Mouse (Mus musculus): Measurements from ENCODE around the gene Kdm6b. TPM values are rescaled to one million over a fixed set of nuclear protein-coding genes. Genes with fewer than 3 reads are reported as not detected.

Kdm6b gene
- total RNA-seq (2021) = 10 to 100 TPM; 23.9 to 27.7 TPM
- long read RNA-seq, experiment 1, partial matches to known transcripts = 4 of 9 reads
- long read RNA-seq, experiment 1, other reads (novel, unspliced or antisense) = 5 of 9 reads
- long read RNA-seq, experiment 2, partial matches to known transcripts = 4 of 8 reads
- long read RNA-seq, experiment 2, other reads (novel, unspliced or antisense) = 3 of 8 reads

- DNase-seq = no peak
Measured at GRCm38 (mm10) chr11:69413221-69414181, at the start of gene Kdm6b. Gene Kdm6b, minus strand, starts transcription at chr11:69413675.

DNA sequence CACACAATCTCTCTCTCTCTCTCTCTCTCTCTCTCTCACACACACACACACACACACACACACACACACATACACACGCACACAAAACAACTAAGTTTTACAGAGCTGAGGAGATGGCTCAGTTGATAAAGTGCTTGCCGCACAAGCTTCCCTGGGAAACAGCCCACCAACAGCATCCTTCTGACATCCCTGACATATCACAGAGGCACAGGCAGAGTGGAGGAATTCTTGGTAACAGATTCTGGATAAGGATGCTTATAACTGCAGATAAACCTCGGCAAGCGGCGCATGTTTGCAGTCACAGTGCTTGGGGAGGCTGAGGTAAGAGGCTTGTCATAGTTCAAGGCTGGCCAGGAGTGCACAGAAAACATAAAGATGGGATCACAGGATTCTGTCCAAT lies 48.1 kb upstream of the Kdm6b start:
- no peak for DNase-seq

- DNase-seq = no peak
Measured at GRCm38 (mm10) chr11:69459883-69460282, 46.4 kb upstream of the Kdm6b start.

DNA sequence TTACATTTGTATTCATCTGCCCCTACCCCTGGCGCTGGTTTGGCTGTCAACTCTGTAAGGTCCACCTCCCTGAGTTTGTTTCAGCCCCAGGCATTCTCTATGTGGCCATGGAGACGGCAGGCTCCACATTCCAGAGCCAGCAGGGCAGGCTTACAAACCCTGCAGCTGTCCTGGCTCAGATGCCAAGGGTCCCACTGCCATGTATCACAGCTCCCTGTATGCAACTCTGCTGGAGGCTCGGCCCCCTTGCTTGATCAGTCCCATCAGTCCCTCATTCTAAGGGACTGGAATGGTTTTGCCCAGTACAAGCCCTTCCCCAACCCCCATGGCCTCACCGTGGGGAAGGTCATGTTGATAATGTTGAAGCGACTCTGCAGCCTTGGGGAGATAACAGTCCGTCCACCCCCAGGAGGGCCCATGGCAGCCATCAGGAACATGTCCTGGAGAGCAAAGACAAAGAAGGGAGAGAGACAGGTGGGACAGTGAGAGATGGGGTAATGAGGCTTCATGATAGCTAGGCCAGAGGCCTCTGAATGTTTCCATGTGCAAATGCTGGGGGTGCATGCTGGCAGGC lies 43.6 kb upstream of the Kdm6b start:
- DNase-seq = peak; percentile 40

- DNase-seq = peak; percentile 63
Measured at GRCm38 (mm10) chr11:69452114-69452867, 38.8 kb upstream of the Kdm6b start.

DNA sequence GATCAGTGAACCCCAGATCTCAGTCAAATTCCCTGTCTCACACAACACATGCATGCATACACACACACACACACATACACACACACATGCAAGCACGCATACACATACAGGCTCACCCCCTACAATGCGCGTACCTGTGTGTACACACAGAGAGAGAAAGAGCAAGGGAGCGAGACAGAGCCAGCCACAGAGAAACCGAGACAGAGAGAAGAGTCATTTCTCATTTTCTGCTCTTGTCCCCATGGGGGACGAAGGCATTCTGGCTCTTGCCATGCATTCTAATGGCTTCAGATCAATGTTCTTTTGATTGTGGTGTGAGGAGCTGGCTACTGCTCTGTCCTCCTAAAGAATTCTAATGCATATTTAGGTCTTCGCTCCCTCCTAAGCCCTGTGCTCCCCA lies 33.8 kb upstream of the Kdm6b start:
- no peak for DNase-seq

DNA sequence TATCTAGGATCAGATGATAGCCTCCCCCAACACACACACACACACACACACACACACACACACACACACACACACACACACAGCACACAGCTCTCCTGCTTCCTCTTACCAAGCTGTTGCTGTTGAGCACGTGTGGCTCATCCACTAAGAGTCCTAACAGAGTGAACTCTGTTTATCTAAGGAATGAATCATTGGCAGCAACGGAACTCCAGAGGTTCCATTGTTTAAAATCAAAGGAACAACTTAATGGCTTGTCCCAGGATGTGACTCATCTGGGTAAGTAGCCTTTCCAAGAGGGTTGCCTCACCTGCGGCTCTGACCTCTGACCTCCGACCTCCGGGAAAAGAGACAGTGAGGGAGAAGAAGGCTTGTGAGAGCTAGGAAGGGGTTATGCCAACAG lies 29.9 kb upstream of the Kdm6b start:
- DNase-seq = no peak

- no peak for DNase-seq
Measured at GRCm38 (mm10) chr11:69437291-69437690, 23.8 kb upstream of the Kdm6b start.

DNA sequence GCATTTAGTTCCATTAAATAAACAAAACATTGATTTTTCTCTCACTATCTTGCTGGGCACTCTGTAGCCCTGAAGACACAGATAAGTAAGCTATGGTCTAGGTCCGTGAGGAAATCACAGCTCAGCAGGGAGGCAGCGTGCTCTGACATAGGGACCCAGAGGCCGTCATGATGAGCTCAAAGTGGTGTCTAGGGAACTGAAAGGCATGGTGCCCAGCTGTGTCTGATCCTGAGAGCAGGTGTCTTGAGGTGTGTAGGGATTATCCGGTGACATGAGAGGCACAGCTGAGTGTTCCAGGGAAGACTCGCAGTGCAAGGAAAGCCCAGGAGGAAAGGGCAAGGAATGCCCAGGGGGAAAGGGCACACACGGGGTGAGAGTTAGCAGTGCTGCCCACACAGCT lies 19.7 kb upstream of the Kdm6b start:
- DNase-seq = no peak

DNA sequence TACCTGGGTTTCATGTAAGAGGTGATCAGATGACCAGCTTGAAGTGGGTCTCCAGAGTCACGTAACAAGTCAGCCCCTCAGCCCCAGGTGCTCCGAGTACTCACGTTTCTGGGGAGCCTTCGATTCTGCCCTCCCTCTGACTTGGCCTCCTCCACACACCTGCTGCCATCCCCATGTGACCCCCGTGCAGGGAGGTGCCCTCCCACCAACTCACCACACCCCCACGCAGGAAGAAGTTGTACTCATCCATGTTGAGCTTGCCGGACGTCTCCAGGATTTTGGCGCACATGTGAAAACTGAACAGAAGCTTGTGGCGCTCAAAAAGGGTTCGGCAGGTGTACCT lies 19.1 kb upstream of the Kdm6b start:
- DNase-seq = no peak

DNA sequence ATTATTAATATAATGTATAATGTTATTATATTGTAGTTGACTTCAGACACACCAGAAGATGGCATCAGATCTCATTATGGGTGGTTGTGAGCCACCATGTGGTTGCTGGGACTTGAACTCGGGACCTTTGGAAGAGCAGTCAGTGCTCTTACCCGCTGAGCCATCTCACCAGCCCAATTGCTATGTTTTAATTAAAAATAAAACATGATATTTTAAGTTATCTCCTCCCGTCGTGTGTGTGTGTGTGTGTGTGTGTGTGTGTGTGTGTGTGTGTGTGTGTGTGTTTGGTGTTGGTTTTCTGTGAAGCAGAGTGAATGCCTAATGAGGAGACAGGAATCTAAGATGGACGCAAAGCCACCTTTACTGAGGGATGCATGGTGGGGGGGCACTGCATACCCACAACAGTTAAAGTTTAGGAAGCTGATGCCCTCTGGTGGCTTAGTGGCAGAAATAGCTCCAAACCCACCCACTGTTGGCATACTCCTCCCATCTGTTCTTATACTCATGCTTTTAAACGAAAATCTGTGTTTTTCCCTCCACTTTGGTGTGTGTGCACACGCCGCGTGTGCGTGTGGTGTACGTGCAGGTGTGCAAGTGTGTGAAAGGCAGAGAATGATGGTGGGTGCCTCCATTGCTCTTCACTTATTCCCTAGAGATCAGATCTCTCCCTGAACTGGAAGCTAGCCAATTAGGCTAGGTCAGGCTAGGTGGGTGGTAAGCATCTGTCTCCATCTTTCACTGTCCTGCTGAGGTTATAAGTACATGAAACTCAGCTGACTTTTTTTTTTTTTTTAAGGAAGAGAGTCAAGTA lies 18.6 kb upstream of the Kdm6b start:
- DNase-seq = peak; percentile 60

- no peak for DNase-seq
Measured at GRCm38 (mm10) chr11:69430631-69431030, 17.2 kb upstream of the Kdm6b start.

- DNase-seq = peak; percentile 41
Measured at GRCm38 (mm10) chr11:69429313-69429712, 15.8 kb upstream of the Kdm6b start.

- DNase-seq = peak; percentile 41
Measured at GRCm38 (mm10) chr11:69428751-69429150, 15.3 kb upstream of the Kdm6b start.

GRCm38 (mm10) chr11:69426246-69426645 lies 12.8 kb upstream of the Kdm6b start:
- DNase-seq = no peak

GRCm38 (mm10) chr11:69423885-69424284 lies 10.4 kb upstream of the Kdm6b start:
- DNase-seq = no peak

DNA sequence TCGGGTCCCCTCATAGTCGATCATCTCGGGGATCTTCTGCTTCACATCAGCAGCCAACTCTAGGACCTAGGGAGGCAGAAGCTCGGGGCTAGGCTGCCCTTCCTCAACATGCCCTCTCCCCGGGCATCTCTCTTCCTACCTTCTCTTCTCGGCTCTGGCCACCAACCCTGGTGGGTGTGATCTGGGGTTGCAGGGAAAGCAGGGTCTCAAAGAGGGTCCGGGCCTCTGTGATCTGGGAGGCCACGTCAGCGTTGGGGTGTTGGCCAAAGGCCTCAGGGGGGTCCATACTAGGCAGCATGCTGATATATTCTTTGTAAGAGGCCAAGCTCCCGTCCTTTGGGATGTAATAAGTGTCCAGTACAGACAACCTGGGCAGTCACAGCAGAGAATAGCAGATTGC lies 9.4 kb upstream of the Kdm6b start:
- DNase-seq = no peak

- no peak for DNase-seq
Measured at GRCm38 (mm10) chr11:69421131-69421977, 7.9 kb upstream of the Kdm6b start.

DNA sequence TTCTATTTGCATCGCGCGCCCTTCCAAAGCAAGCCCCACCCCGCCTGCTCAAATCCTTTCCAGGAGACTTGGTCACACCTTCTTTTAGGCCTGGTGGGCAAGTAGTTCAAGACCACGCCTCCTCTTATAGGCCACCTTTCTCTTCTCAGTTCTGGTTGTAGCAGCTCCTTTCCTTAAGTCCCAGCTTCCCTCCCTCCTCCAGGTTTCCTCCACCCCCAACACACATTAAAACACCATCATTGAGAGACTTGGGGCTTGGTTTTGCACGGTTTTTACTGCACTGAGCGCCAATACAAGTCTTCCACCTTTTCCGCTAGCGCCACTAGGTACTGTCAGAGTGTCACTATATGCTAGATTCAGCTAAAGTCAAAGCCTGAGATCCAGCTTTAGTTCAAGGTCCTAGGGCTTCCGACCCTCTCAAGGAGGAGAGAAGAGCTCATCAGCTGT lies 7.1 kb upstream of the Kdm6b start:
- no peak for DNase-seq

DNA sequence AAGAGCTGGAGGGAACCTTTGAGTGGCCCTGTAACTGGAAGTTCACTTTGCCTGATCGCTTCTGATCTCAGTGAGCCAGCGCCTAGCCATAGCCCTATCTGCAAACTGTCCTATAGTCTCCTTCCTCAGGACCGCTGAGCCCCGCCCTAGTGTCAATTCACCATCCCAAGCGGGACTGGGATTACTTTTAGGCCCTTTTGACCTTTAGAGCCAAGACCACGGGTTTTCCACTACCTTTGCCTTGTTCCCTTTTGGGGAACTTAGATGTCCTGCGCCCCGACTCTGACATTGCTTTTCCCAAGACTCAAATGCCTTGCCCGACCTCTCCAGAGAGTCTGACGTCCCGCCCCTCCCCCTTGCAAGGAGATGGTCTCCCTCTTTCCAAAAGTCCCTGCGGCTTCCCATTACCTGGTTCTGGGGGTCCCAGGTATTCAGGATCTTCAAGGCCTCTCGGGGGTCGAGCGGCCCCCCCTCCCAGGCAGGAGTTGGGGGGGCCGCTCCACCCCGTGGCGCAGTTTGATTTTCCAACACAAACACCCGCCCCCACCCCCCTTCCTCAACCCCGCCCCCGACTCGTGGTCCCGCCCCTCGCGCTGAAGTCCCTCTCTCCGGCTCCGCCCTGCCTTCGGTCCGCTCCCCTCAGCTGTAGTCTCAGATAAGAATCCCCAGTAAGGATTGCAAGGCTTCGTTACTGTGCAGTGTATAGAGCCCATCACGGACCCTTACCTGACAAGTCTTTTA lies 6.5 kb upstream of the Kdm6b start:
- peak; percentile 50 for DNase-seq

All from gastrocnemius, postnatal 25 days (tissue).